Comparison of ENCODE assay signal across 10 mouse cellular contexts in the genomic region with DNA sequence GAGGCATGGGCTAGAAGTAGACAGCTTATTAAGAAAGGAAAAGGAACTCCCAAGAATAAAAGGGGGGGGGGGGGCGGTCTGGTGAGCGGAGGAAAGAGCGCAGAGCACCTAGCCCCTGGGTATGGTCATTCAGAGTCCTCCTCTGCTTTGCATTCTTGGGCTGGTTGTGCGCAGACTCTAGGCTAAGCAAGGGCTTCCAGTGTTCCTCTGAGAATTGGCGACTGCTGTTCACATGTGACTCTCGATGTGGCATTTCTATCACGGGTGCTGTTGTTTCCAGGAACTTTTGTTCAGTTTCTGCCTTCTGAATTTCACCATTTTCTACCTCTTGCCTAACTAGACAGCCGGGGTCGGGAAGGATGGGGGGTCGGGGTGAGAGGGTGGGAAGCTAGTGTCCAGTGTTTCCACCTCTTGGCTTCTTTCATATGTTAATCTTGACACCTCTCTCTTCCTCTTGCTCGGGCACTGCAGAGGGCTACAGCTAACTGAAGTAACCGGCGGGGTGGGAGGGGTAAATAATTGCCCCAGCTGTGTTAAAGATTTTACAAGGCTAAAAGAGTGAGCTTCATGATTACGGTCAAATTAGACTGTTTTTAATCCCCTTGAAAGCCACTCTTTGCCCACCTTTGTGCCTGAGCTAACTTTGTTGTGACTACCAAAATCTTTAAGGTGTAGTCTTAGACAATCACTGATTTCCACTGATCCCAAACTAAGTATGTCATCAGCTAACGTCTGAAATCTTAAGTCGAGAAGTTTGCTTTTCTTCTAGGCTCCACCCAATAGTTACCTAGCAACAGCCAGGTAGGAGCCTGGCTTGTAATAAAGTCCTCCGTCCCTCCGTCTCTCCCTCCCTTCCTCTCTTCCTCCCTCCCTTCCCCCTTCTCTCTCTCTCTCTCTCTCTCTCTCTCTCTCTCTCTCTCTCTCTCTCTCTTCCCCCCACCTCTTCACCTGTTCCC.
DNase-seq lines count a peak whose midpoint lies in the region; ATAC-seq lines count a peak whose summit lies in the region.
"Had no signal": no experiment of that assay in that cellular context is flagged by ENCODE, and none has a peak within 500 bp of the region (broad histone marks: within the 10 kb centered on the region; RNA-seq: fewer than 3 reads in every experiment).

No protein-coding gene starts in this region.

- no peak for ATAC-seq in heart, embryonic 12.5 days (ENCODE audit: insufficient number of reproducible peaks, low FRiP score)
- no peak for ATAC-seq in hindbrain, embryonic 14.5 days (ENCODE audit: low FRiP score)
- ATAC-seq in midbrain, embryonic 16.5 days, result peak; percentile 76
- ATAC-seq in megakaryocyte-erythroid progenitor cell, adult 5-6 weeks (replicated peaks; ENCODE audit: low FRiP score, low TSS enrichment, poor library complexity, severe bottlenecking), result no peak

- no peaks in the 10 kb centered on the region for H3K9me3 ChIP-seq in heart, embryonic 12.5 days (replicated peaks)
- no peaks in the 10 kb centered on the region for H3K9me3 ChIP-seq in hindbrain, embryonic 14.5 days (ENCODE audit: control insufficient read depth, low read length)
- H3K9me3 ChIP-seq in midbrain, embryonic 16.5 days (replicated peaks; ENCODE audit: control insufficient read depth, low read length, poor library complexity, severe bottlenecking), result no peaks in the 10 kb centered on the region

- no peak overlapping the region for H3K27ac ChIP-seq in heart, embryonic 12.5 days (ENCODE audit: poor library complexity, severe bottlenecking)
- H3K27ac ChIP-seq in hindbrain, embryonic 14.5 days, result no peak overlapping the region
- no peak overlapping the region for H3K27ac ChIP-seq in midbrain, embryonic 16.5 days (ENCODE audit: low read length)

- peaks cover 30% of the 10 kb centered on the region for H3K27me3 ChIP-seq in heart, embryonic 12.5 days (replicated peaks)
- no peaks in the 10 kb centered on the region for H3K27me3 ChIP-seq in hindbrain, embryonic 14.5 days (ENCODE audit: control insufficient read depth, insufficient read depth, low read length)
- no peaks in the 10 kb centered on the region for H3K27me3 ChIP-seq in midbrain, embryonic 16.5 days (ENCODE audit: control insufficient read depth, insufficient read depth, low read depth, low read length)

- H3K36me3 ChIP-seq in heart, embryonic 12.5 days, result no peaks in the 10 kb centered on the region
- H3K36me3 ChIP-seq in hindbrain, embryonic 14.5 days (replicated peaks; ENCODE audit: control insufficient read depth, insufficient read depth), result no peaks in the 10 kb centered on the region
- H3K36me3 ChIP-seq in midbrain, embryonic 16.5 days (ENCODE audit: control insufficient read depth, insufficient read depth, low read length), result no peaks in the 10 kb centered on the region

- no peaks in the 10 kb centered on the region; the same call in 1 of the 2 replicates for H3K4me1 ChIP-seq in heart, embryonic 12.5 days (replicated peaks)
- peaks cover 17% of the 10 kb centered on the region for H3K4me1 ChIP-seq in hindbrain, embryonic 14.5 days (replicated peaks; ENCODE audit: control insufficient read depth, insufficient read depth, low read length)
- peaks cover 8% of the 10 kb centered on the region for H3K4me1 ChIP-seq in midbrain, embryonic 16.5 days (ENCODE audit: control insufficient read depth, insufficient read depth, low read length)

- no peak for DNase-seq in heart, adult 9 months (ENCODE audit: low spot score in 2 of 2)
- DNase-seq in embryo, embryonic 11 days, result peak; percentile 50
- peak; percentile 51 for DNase-seq in hindbrain, embryonic 14.5 days (ENCODE audit: low spot score)
- no peak for DNase-seq in ovary, postnatal 14 days (ENCODE audit: low spot score)
- DNase-seq in frontal cortex, adult 2 months (ENCODE audit: extremely low spot score in 1 of 2, low spot score in 1 of 2), result no peak
- DNase-seq: adrenal gland, postnatal 14 days had no signal

- 11% methylated on average over 18 of the region's 18 CpGs for WGBS in heart, embryonic 12.5 days
- 7% methylated on average over 16 of the region's 18 CpGs for WGBS in hindbrain, embryonic 14.5 days
- 5% methylated on average over 17 of the region's 18 CpGs for WGBS in midbrain, embryonic 16.5 days

- no peak overlapping the region for H3K9ac ChIP-seq in heart, embryonic 12.5 days
- H3K9ac ChIP-seq in hindbrain, embryonic 14.5 days, result 0 out of 2 replicates have a peak overlapping the region, but pooled peaks have one; percentile 20
- H3K9ac ChIP-seq in midbrain, embryonic 16.5 days (ENCODE audit: low read depth, low read length), result no peak overlapping the region

- peak overlapping the region; percentile 19; the same call in 1 of the 2 replicates for H3K4me3 ChIP-seq in heart, embryonic 12.5 days
- H3K4me3 ChIP-seq in hindbrain, embryonic 14.5 days (replicated peaks; ENCODE audit: low read length), result peak overlapping the region; percentile 8; the same call in 1 of the 2 replicates
- peak overlapping the region; percentile 26 for H3K4me3 ChIP-seq in midbrain, embryonic 16.5 days (ENCODE audit: low read depth, low read length)
- H3K4me3 ChIP-seq: myocyte had no signal

- peak overlapping the region; percentile 62 for H3K4me2 ChIP-seq in heart, embryonic 12.5 days
- peak overlapping the region; percentile 44 for H3K4me2 ChIP-seq in hindbrain, embryonic 14.5 days (replicated peaks)
- H3K4me2 ChIP-seq in midbrain, embryonic 16.5 days (ENCODE audit: low read length), result peak overlapping the region; percentile 52

Comparison
In these comparisons a context has a peak if more than half of its experiments do, and no peak if none do; other contexts are left out.
1. DNase-seq: peak in embryo, embryonic 11 days (single experiment) and hindbrain, embryonic 14.5 days (single experiment); none in heart, adult 9 months (0 of 2), ovary, postnatal 14 days (single experiment) and frontal cortex, adult 2 months (0 of 2).
2. Peak in every context shown above with its lines, with median percentiles within 50 percentile points of each other: H3K4me2 ChIP-seq and H3K4me3 ChIP-seq.